Mouse (Mus musculus) R1 (cell line): Measurements from ENCODE around the gene Olfr325.

Source experiments
- DNase-seq: peaks from one replicate; pipeline ENCODE4 v3.0.0-alpha.2; 2018; ENCODE audit warnings: low read depth, low spot score

The Olfr325 gene

DNA sequence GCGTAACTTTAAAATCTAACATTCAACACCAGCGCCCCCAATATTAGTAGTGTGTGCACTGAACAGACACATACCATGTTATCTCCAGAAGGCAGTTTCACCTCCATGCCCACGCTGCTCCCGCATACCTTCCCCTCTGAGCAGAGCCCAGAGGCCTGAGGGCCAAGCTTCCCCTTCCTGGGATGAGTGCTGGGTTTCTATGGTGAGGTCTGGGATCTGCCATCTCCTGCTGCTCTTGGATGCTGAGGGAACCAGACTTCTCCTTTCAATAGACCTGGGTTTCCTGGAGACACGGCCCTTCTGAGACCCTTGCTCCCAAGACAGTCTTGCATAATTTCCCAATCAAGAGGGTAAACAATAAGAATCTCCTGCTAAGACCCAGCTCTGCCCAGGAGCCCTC lies 52.9 kb downstream of the Olfr325 start, which contains the start of gene Olfr323:
TSS of gene Olfr323 (minus strand) at position 101 of the 400 bp plus-strand sequence.
- no peak for DNase-seq
